In the genomic region with DNA sequence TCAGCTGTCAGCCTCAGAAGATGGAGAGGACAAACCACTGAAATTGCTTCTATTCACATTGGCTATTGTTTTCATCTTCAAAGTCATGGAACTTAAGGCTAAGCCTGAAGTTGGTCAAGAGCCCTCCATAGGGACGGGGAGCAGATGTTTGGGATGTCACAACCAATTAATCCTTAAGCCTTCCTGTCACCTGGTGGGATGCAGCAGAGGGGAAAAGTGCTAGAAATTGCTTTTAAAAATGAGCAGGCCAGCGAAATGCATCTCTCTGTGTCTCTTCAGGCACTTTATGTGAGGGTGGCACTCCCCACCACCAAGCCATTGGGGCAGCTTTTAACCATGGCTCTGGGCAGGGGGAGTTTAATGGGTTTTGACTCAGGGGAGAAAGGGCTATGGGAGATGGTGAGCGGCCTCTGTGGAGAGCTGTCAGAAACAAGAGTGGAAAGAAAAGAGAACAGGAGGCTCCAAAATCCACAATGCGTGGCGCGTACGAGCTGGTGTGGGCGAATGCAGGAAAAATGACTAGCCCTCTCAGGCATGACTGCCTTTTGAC, we compare ENCODE assay signal across 26 mouse cellular contexts.
DNase-seq lines count a peak whose midpoint lies in the region; ATAC-seq lines count a peak whose summit lies in the region.
"Had no signal": no experiment of that assay in that cellular context is flagged by ENCODE, and none has a peak within 500 bp of the region (broad histone marks: within the 10 kb centered on the region; RNA-seq: fewer than 3 reads in every experiment).

No protein-coding gene starts in this region.

- no peak overlapping the region for H3K4me3 ChIP-seq in midbrain, embryonic 13.5 days (replicated peaks)
- no peak overlapping the region for H3K4me3 ChIP-seq in midbrain, embryonic 14.5 days (replicated peaks; ENCODE audit: low read depth, low read length)
- H3K4me3 ChIP-seq in embryonic facial prominence, embryonic 10.5 days = no peak overlapping the region
- H3K4me3 ChIP-seq: embryonic facial prominence, embryonic 15.5 days; gastrocnemius, adult 2 months; heart, embryonic 10.5 days; intestine, embryonic 15.5 days; limb, embryonic 13.5 days; liver, embryonic 13.5 days; neural tube, embryonic 12.5 days had no signal

- peaks cover 16% of the 10 kb centered on the region for H3K4me1 ChIP-seq in midbrain, embryonic 13.5 days (replicated peaks)
- no peaks in the 10 kb centered on the region for H3K4me1 ChIP-seq in midbrain, embryonic 14.5 days (ENCODE audit: control insufficient read depth, insufficient read depth, low read length)
- H3K4me1 ChIP-seq in embryonic facial prominence, embryonic 10.5 days = peaks cover 17% of the 10 kb centered on the region
- H3K4me1 ChIP-seq: heart, embryonic 10.5 days; intestine, embryonic 15.5 days; liver, embryonic 13.5 days; neural tube, embryonic 12.5 days had no signal

- 0 out of 2 replicates have a peak overlapping the region, but pooled peaks have one; percentile 25 for H3K27ac ChIP-seq in midbrain, embryonic 13.5 days
- H3K27ac ChIP-seq in midbrain, embryonic 14.5 days (replicated peaks; ENCODE audit: low read depth, low read length) = no peak overlapping the region
- H3K27ac ChIP-seq in embryonic facial prominence, embryonic 10.5 days (replicated peaks) = 0 out of 2 replicates have a peak overlapping the region, but pooled peaks have one; percentile 10
- H3K27ac ChIP-seq: embryonic facial prominence, embryonic 15.5 days; gastrocnemius, adult 2 months; heart, embryonic 10.5 days; intestine, embryonic 15.5 days; limb, embryonic 13.5 days; liver, embryonic 13.5 days; neural tube, embryonic 12.5 days; stomach, postnatal 0 days had no signal

- 66% methylated on average over 8 of the region's 8 CpGs for WGBS in midbrain, embryonic 13.5 days
- WGBS in midbrain, embryonic 14.5 days = 43% methylated on average over 8 of the region's 8 CpGs
- WGBS in embryonic facial prominence, embryonic 10.5 days = 81% methylated on average over 8 of the region's 8 CpGs

- H3K27me3 ChIP-seq in midbrain, embryonic 13.5 days = no peaks in the 10 kb centered on the region
- no peaks in the 10 kb centered on the region for H3K27me3 ChIP-seq in midbrain, embryonic 14.5 days (ENCODE audit: control insufficient read depth, insufficient read depth, low read length)
- H3K27me3 ChIP-seq in embryonic facial prominence, embryonic 10.5 days (replicated peaks; ENCODE audit: low read depth, poor library complexity, severe bottlenecking) = no peaks in the 10 kb centered on the region
- H3K27me3 ChIP-seq: embryonic facial prominence, embryonic 15.5 days; intestine, embryonic 15.5 days; limb, embryonic 13.5 days; liver, embryonic 13.5 days; neural tube, embryonic 12.5 days had no signal

- no peak overlapping the region for H3K9ac ChIP-seq in midbrain, embryonic 13.5 days (replicated peaks)
- no peak overlapping the region for H3K9ac ChIP-seq in midbrain, embryonic 14.5 days (replicated peaks; ENCODE audit: low read length)
- H3K9ac ChIP-seq: embryonic facial prominence, embryonic 15.5 days; intestine, embryonic 15.5 days; limb, embryonic 13.5 days; liver, embryonic 13.5 days; lung, embryonic 14.5 days; neural tube, embryonic 12.5 days had no signal

- no peaks in the 10 kb centered on the region for H3K9me3 ChIP-seq in midbrain, embryonic 13.5 days
- H3K9me3 ChIP-seq in midbrain, embryonic 14.5 days (ENCODE audit: control insufficient read depth, low read length) = no peaks in the 10 kb centered on the region
- no peaks in the 10 kb centered on the region for H3K9me3 ChIP-seq in embryonic facial prominence, embryonic 10.5 days
- H3K9me3 ChIP-seq: embryonic facial prominence, embryonic 15.5 days; heart, embryonic 10.5 days; intestine, embryonic 15.5 days; limb, embryonic 13.5 days; liver, embryonic 13.5 days; neural tube, embryonic 12.5 days had no signal

- H3K36me3 ChIP-seq in midbrain, embryonic 13.5 days = no peaks in the 10 kb centered on the region
- H3K36me3 ChIP-seq in midbrain, embryonic 14.5 days (ENCODE audit: control insufficient read depth, insufficient read depth, low read length) = no peaks in the 10 kb centered on the region
- H3K36me3 ChIP-seq in embryonic facial prominence, embryonic 10.5 days (replicated peaks) = no peaks in the 10 kb centered on the region
- H3K36me3 ChIP-seq: embryonic facial prominence, embryonic 15.5 days; heart, embryonic 10.5 days; intestine, embryonic 15.5 days; limb, embryonic 13.5 days; liver, embryonic 13.5 days; neural tube, embryonic 12.5 days had no signal

- peak; percentile 3 to 8 for DNase-seq in layer of hippocampus, postnatal 10 days (ENCODE audit: low spot score in 2 of 2)
- DNase-seq in layer of hippocampus, adult 8-10 months (ENCODE audit: low spot score in 2 of 2) = no peak
- no peak for DNase-seq in midbrain, embryonic 14.5 days
- peak; percentile 7 for DNase-seq in embryonic facial prominence, embryonic 10.5 days (ENCODE audit: low spot score)
- DNase-seq in retina, postnatal 1 day = peak; percentile 61
- no peak for DNase-seq in cerebellum, postnatal 36 days
- DNase-seq: adrenal gland, adult 2 months; cerebellum, adult 2 months; cerebellum, postnatal 25 days; gastrocnemius, adult 2 months; heart, postnatal 4 days; kidney, adult 9 months; kidney, postnatal 14 days; layer of hippocampus, postnatal 36 days; liver, embryonic 13.5 days; lung, embryonic 14.5 days; lung, postnatal 4 days; right cerebral cortex, postnatal 14 days had no signal

- no peak overlapping the region for H3K4me2 ChIP-seq in midbrain, embryonic 13.5 days (replicated peaks)
- H3K4me2 ChIP-seq in midbrain, embryonic 14.5 days (ENCODE audit: low read length) = no peak overlapping the region
- H3K4me2 ChIP-seq: embryonic facial prominence, embryonic 15.5 days; intestine, embryonic 15.5 days; limb, embryonic 13.5 days; liver, embryonic 13.5 days; lung, embryonic 14.5 days; neural tube, embryonic 12.5 days had no signal

- no peak for ATAC-seq in midbrain, embryonic 13.5 days
- ATAC-seq in midbrain, embryonic 14.5 days (ENCODE audit: low FRiP score, low TSS enrichment) = no peak
- ATAC-seq: forebrain, embryonic 14.5 days; intestine, embryonic 15.5 days had no signal

Comparison
In these comparisons a context has a peak if more than half of its experiments do, and no peak if none do; other contexts are left out.
1. DNase-seq: peak in layer of hippocampus, postnatal 10 days (2 of 2), embryonic facial prominence, embryonic 10.5 days (single experiment) and retina, postnatal 1 day (single experiment); none in layer of hippocampus, adult 8-10 months (0 of 2), midbrain, embryonic 14.5 days (single experiment) and cerebellum, postnatal 36 days (0 of 2).